Mouse (Mus musculus): Measurements from ENCODE around the gene Khsrp.

- TF ChIP-seq CTCF (conservative IDR thresholded peaks at IDR 0.05; ENCODE audit: insufficient read depth, insufficient read length, low read depth, low read length): no peak
- TF ChIP-seq POLR2A (IDR thresholded peaks at IDR 0.05; ENCODE audit: low read depth, low read length): no peak
Observed at GRCm38 (mm10) chr17:57012245-57012795, 19.0 kb downstream of the Khsrp start.

Data from kidney, adult 2 months (tissue).